Mouse (Mus musculus): Measurements from ENCODE around the gene Ubac2. TPM values are rescaled to one million over a fixed set of nuclear protein-coding genes. Genes with fewer than 3 reads are reported as not detected.

Ubac2 gene
- total RNA-seq, 2 experiments from 2014 or later = 34.1 to 34.7 TPM

GRCm38 (mm10) chr14:121884150-121884797 is 5.9 kb downstream of the Ubac2 start:
- intact Hi-C loops (cut with DNase I) = no loop called here
- no peak for DNase-seq (ENCODE audit: low spot score in 2 of 2)

GRCm38 (mm10) chr14:121893747-121894146 is 15.3 kb downstream of the Ubac2 start:
- intact Hi-C loops (cut with DNase I) = no loop called here
- no peak for DNase-seq (ENCODE audit: low spot score in 2 of 2)

DNA sequence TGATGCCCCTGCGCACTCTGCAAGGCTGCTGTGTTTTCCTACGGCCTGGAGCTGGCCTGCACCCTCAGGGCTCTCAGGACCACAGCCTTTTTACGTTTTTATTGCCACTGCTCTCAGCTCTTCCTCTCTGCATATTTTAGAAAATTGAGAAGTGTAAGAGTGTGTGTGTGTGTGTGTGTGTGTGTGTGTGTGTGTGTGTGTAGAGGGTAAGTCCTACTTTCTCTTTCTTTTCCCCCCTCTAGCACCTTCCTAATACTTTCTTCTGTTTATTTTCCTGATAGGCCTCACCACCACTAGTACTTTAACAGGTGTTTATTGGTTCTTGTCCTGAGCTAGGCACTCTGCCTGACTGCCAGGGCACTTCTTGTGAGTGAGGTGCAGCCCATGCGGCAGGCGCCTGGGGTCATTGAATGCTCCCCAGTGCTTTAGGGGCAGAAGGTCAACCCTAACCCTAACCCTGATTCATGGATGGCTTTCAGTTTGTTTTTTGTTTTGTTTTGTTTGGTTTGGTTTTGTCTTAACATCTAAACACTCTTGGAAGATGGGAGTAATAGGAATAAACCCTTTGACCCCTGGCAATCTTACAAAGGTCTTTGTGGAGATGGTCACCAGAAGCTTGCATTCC is 16.2 kb downstream of the Ubac2 start:
- intact Hi-C loops (cut with DNase I) = no loop called here
- DNase-seq (ENCODE audit: low spot score in 2 of 2) = no peak

DNA sequence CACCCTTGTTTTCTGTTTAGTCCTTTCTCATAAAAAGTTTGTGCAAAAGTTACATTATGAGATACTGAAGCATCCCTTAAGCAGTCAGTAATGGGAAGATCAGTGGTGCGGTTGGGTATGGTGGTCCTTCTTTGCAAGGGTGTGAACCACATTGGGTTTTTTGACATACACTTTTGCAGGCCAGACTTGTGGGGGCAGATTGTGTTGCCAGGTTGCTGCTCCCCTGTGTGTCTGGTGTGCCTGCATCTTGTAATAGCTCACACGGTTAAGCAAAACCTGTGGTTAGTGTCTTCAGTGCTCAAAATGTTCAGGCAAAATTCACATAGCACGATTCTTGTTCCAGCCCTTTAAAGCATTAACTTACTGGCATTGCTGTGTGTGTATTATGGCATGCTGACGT is 16.9 kb downstream of the Ubac2 start:
- intact Hi-C loops (cut with DNase I) = no loop called here
- no peak for DNase-seq (ENCODE audit: low spot score in 2 of 2)

- DNase-seq (ENCODE audit: low spot score in 2 of 2) = no peak
- intact Hi-C loops (cut with DNase I) = no loop called here
Observed at GRCm38 (mm10) chr14:121896126-121897090, 18.0 kb downstream of the Ubac2 start.

DNA sequence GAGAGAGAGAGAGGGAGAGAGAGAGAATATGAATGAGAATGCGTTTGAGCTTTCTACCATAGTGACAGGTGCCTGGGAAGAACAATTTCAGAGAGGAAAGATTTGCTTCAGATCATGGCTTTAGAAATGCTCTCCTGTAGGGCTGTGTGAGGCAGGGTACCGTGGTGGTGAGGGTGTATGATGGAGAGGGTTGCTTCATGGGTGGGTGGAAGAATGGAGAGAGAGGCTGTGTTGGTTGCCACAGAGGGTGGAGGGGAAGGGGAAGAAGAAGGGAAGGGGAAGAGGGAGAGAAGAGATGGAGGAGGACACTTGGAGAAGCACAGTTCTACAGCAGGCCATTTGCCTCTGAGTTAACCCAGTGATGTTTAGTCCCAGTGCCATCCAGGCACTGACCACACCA is 19.4 kb downstream of the Ubac2 start:
- intact Hi-C loops (cut with DNase I) = no loop called here
- DNase-seq (ENCODE audit: low spot score in 2 of 2) = no peak

GRCm38 (mm10) chr14:121898509-121898908 is 20.1 kb downstream of the Ubac2 start:
- DNase-seq (ENCODE audit: low spot score in 2 of 2) = no peak
- intact Hi-C loops (cut with DNase I) = no loop called here

GRCm38 (mm10) chr14:121899071-121899470 is 20.7 kb downstream of the Ubac2 start:
- DNase-seq (ENCODE audit: low spot score in 2 of 2) = no peak
- intact Hi-C loops (cut with DNase I) = no loop called here

DNA sequence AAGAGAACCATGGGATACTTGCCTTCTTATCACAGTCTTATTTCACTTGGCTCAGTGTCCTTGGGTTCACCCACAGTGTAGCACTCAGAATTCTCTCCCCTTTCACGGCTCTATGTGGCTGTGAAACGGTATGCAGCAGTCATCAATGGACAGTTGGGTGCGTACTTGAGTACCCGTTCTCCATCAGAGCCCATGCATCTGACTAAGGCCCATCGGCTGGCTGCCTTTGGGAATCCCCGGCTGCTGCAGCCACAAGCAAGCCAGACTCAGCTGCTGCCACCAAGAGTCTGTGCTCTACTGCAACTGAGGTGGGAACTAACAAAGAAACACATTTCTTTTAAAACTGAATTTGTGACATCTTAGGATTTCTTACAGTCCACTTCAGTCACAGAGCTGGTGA is 23.1 kb downstream of the Ubac2 start:
- no peak for DNase-seq (ENCODE audit: low spot score in 2 of 2)
- intact Hi-C loops (cut with DNase I) = no loop called here

- no peak for DNase-seq (ENCODE audit: low spot score in 2 of 2)
- intact Hi-C loops (cut with DNase I) = no loop called here
Observed at GRCm38 (mm10) chr14:121903381-121903876, 25.0 kb downstream of the Ubac2 start.

- intact Hi-C loops (cut with DNase I) = no loop called here
- no peak for DNase-seq (ENCODE audit: low spot score in 2 of 2)
Observed at GRCm38 (mm10) chr14:121904754-121905153, 26.3 kb downstream of the Ubac2 start.

- no peak for DNase-seq (ENCODE audit: low spot score in 2 of 2)
- intact Hi-C loops (cut with DNase I) = no loop called here
Observed at GRCm38 (mm10) chr14:121906341-121906991, 28.0 kb downstream of the Ubac2 start.

- intact Hi-C loops (cut with DNase I) = no loop called here
Observed at GRCm38 (mm10) chr14:121906992-121907681, 28.7 kb downstream of the Ubac2 start.

DNA sequence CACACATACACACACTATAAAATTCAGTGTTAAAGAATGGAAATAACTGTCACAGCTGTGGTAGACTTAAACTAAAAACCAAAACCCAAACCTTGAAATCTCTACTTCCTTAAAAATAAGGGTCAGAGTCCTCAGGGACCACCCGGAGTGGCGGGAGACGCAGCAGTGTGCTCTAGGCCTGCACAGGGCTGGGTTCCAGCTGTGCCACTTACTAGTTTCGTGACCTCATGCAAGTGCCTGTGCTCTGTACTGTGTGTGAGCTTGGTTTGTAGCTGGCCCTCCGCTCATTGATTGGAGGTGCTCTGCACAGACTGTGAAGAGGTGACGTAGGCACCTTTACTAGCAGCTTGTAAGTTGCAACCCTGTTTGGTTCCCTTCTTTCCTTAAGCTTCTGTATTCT is 31.4 kb downstream of the Ubac2 start:
- no peak for DNase-seq (ENCODE audit: low spot score in 2 of 2)
- intact Hi-C loops (cut with DNase I) = no loop called here

More at GRCm38 (mm10) chr14:121906992-121907681, 28.7 kb downstream of the Ubac2 start:
- no peak for DNase-seq (ENCODE audit: low spot score in 2 of 2)

DNA sequence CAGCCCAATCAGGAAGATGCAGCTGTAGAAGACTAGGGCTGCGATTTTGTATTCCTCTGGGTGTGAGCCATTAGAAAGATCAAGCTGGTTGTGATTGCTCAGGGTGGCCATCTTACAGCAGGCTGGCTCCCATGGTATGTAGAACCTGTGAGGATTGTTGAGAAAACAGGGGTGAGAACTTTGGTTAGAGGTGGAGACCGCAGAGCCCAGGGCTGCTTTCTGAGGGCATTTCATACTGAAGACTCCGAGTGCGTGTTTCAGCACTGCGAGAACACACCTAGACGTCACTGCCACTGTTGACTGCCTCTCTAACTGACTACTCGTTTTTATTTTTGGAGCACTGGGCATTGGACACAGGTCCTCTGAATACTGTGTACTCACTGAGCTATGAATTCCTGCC is 34.1 kb downstream of the Ubac2 start:
- DNase-seq (ENCODE audit: low spot score in 2 of 2) = no peak
- intact Hi-C loops (cut with DNase I) = no loop called here

DNA sequence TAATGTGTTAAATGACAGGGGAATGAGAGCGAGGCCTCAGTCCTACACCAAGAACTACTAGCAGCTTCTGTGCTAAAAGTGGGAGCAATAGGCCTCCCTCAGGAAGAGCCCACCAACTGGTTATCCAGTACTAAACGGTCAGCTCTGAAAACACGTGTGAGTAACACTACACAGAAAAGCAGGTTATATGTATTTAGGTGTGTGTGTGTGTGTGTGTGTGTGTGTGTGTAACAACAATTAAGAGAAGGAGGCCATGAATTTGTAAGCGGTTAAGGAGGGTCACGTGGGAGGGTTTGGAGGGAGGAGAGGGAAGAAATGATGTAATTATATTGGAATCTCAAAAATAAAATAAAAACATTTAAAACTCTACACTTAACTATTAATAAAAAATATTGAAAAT is 36.7 kb downstream of the Ubac2 start:
- DNase-seq (ENCODE audit: low spot score in 2 of 2) = no peak
- intact Hi-C loops (cut with DNase I) = loop anchor here (5.0 kb wide), 1 partner anchor 38 kb away; the partner anchor contains the start of gene Ubac2

DNA sequence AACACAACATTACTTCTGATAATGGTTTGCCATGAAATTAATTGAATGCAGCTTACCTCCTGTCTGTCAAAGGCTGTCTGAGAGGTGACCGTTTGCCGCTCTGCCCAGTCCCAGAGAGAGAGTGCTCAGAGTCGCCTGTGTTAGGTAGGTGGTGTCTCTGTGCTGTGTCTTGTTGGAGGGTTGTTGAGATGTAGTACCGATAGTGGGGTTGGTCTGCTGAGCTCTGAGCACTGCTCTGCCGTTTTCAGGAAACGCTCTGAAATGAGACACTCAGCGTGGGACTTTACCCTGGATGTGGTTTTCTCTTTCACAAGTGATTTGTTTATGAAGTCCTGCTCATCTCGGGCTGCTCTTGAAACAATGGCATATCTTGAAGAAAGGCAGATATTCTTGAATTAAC is 37.2 kb downstream of the Ubac2 start, which contains the start of gene Gpr18:
Gpr18 (minus strand) TSS at position 161 of the 400 bp plus-strand sequence.
- no peak for DNase-seq (ENCODE audit: low spot score in 2 of 2)
- intact Hi-C loops (cut with DNase I) = loop anchor here (5.0 kb wide), 1 partner anchor 38 kb away; the partner anchor contains the start of gene Ubac2

DNA sequence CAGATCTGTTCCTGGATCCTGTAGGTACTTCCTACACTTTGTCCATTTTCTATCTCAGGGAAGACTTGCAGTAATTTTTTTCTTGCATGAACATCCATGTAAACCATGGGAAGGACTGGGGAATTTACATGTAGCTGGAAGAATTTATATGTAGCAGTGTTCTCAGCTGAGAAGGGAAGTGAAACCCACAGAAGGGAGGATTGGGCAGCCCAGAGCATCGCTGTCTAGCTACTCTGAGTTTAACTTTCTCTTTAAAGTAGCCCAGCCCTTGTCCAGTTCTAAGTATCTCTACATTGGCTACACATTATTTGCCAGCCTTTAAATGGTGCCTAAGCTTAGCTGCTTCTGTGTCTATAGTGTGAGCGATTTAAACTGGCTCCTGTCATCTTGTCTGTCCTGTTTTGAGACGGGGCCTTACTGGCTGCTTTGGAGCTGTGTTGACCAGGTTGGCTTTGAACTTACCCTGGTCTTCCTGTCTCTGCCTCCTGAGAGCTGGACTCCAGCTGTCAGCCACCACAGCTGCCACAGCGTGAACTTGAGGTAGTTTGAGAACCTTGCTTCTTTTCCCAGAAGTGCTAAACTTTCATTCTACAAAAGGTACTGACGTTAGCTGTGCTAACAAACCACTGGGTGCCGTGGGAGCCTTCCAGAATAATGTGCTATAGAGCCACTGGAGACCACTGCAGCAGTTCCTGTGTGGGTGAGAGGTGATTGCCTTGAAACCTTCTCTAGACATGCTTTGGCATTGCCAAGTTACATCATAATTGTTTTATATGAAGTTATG is 38.1 kb downstream of the Ubac2 start:
- intact Hi-C loops (cut with DNase I) = loop anchor here (5.0 kb wide), 1 partner anchor 39 kb away; the partner anchor contains the start of gene Ubac2
- no peak for DNase-seq (ENCODE audit: low spot score in 2 of 2)
